Mouse (Mus musculus): ENCODE measurements around the gene Cldn7.

Cldn7 gene

DNA sequence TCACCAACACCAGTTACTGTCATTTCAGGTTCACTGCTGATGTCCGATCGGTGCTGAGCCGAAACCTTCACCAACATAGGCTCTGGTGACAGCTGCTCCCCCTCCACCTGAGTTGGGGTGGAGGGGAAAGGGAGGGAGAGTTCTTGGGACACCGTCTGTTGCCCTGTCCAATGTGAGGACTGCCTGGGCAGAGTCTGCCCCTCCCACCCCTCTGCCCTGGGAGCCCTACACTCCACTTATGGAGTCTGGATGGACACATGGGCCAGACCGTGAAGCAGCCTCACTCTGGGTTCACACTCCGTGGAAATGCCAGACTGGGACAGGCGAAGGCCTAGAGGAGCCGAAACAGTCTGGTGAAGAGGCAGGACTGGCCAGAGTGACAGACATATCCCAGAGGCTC is 25.4 kb downstream of the Cldn7 start:
- DNase-seq (ENCODE audit: low spot score in 2 of 2), result no peak

GRCm38 (mm10) chr11:69990850-69991691 is 26.5 kb downstream of the Cldn7 start, which contains the start of gene Gabarap:
TSS of gene Gabarap (plus strand) at chr11:69991143.
- peak; percentile 95 to 97 for DNase-seq (ENCODE audit: low spot score in 2 of 2)

DNA sequence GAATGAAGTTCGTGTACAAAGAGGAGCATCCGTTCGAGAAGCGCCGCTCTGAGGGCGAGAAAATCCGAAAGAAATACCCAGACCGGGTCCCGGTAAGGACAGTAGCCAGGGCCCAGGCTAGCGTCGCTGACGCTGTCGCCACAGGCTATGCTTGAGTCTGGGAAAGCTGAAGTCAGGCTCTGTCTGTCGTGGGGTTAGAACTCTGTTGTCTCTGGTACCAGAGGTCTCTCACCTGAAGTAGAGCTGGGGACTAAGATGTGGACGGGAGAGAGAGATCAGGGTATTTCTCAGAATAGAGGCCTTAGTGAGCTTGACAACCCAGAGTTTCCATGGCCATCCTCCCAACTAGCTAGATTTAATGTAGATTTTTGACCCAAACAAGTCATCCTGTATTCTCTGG is 27.1 kb downstream of the Cldn7 start:
- no peak for DNase-seq (ENCODE audit: low spot score in 2 of 2)

GRCm38 (mm10) chr11:69992396-69992795 is 27.8 kb downstream of the Cldn7 start:
- no peak for DNase-seq (ENCODE audit: low spot score in 2 of 2)

DNA sequence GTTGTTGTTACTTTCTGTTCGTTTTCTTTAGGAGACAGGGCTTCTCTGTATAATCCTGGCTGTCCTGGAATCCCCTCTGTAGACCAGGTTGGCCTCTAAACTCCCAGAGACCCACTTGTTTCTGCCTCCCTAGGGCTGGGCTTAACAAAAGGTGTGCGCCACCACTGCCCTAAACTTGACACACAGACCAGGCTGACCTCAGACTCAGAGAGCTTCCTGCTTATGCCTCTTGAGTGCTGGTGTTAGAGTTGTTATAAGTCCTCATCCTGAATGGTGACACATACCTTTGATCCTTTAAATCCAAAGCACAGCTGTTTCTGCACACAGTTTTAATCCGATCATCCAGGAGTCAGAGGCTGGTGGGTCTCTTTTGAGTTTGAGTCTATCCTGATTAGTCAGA is 28.4 kb downstream of the Cldn7 start:
- DNase-seq (ENCODE audit: low spot score in 2 of 2), result no peak

DNA sequence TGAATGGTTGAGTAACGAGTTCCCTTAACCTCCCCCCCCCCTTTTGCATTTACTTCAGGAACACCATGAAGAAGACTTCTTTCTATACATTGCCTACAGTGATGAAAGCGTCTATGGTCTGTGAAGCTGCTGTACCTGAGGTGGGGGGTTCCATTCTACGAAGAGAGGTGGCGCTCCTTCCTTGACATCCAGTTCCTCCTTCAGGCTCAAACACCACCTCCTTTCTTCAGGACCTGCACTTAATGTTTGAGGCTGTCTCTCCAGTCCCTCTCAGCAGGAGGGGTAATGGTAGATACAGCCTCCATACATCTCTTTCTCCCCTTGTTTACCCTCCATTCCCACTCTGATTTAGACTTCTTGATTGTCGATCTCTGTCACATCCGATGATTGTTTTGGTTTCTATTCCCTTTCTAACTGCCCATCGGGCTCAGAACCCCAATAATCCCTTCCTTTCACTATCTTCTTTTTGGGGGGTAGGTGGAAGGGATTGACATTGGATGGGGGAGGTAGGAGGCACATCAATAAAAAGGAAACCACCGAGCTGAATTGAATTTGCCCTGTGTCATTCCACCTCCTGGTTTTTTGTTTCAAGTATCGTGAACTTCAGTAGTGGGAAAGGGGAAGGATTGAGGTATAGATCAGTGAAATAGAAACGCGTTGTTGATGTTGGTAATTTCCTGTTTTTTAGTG is 30.0 kb downstream of the Cldn7 start:
- DNase-seq (ENCODE audit: low spot score in 2 of 2), result no peak

DNA sequence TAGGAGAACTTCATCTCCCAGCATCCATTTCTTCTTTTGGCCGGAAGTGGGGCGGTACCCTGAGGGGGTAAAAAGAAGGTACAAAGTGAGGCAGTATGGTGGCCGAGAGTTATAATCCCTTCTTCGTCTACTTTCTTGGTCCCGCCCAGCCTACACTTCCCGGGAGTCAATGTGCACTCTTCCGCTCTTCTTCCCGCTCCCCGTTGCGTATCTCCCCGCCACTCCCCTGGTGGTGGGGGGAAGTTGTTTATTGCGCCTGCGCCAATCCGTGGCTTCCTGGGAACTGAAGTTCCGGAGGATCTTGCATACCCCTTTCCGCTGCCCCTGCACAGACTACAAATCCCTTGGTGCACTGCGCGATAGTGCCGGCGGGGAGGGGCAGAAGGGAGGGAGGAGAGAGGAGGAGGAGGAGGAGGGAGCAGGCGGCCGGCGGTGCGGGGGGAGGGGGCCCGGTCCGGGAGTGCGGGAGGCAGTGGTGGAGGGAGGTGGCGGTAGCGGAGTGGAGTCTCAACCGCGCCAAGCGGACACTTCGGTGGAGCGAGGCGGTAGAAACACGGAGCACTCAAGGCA is 30.9 kb downstream of the Cldn7 start, which contains the start of gene Phf23:
Gene Phf23, plus strand, starts transcription at position 387 of the 570 bp plus-strand sequence.
- DNase-seq (ENCODE audit: low spot score in 2 of 2), result peak; percentile 99

GRCm38 (mm10) chr11:69996161-69997061 is 31.8 kb downstream of the Cldn7 start:
- peak; percentile 71 to 74 for DNase-seq (ENCODE audit: low spot score in 2 of 2)

- peak; percentile 92 to 93 for DNase-seq (ENCODE audit: low spot score in 2 of 2)
Observed at GRCm38 (mm10) chr11:69997070-69997509, 32.5 kb downstream of the Cldn7 start.

GRCm38 (mm10) chr11:69998567-69999491 is 34.2 kb downstream of the Cldn7 start:
- DNase-seq (ENCODE audit: low spot score in 2 of 2), result no peak

DNA sequence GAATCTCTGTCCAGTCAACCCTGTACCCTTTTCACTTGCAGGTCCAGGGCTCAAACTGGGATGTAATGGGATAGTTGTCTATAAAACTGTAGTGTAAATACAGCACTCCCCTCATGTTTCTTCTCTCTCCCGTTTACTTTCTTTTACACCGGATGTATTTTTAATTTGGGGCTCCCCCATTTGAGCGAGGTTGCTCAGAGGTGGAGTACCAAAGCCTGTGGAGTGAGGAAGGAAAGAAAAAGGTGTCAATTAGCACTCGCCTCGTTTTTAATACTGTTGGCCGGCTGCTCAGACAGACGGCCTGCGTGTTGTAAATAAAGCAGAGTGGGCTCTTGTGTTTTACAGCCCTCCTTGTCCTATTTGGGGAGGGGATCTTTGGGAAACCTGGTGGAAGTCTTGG is 35.1 kb downstream of the Cldn7 start:
- no peak for DNase-seq (ENCODE audit: low spot score in 2 of 2)

- DNase-seq (ENCODE audit: low spot score in 2 of 2), result peak; percentile 91 to 94
Observed at GRCm38 (mm10) chr11:70000396-70000898, 35.9 kb downstream of the Cldn7 start, which contains the start of gene Dvl2. TSS of gene Dvl2 (plus strand) at chr11:70000595.

GRCm38 (mm10) chr11:70001159-70001558 is 36.6 kb downstream of the Cldn7 start:
- DNase-seq (ENCODE audit: low spot score in 2 of 2), result no peak

GRCm38 (mm10) chr11:70001865-70002264 is 37.3 kb downstream of the Cldn7 start:
- DNase-seq (ENCODE audit: low spot score in 2 of 2), result peak in 1 of 2 experiments; percentile 45

DNA sequence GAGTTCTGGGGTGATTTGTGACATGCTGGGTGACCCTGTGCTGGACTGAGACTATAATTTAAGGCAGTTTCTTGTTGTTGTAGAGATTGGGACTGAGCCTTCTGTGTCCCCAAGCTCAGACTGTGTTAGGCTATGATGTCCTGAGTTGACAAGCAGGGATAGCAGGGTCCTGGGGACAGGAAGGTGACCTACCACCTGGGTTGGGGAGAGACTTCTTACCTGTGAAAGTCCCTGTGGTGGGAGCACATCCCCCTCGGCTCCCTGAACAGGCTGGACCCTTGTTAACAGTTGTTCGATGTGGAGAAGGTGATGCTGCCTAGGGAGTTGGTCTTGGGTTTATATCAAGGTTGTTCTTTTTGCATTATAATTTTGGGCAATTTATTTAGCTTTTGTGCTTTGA is 37.9 kb downstream of the Cldn7 start:
- no peak for DNase-seq (ENCODE audit: low spot score in 2 of 2)

GRCm38 (mm10) chr11:70005521-70005920 is 40.9 kb downstream of the Cldn7 start:
- DNase-seq (ENCODE audit: low spot score in 2 of 2), result peak; percentile 41 to 52

DNA sequence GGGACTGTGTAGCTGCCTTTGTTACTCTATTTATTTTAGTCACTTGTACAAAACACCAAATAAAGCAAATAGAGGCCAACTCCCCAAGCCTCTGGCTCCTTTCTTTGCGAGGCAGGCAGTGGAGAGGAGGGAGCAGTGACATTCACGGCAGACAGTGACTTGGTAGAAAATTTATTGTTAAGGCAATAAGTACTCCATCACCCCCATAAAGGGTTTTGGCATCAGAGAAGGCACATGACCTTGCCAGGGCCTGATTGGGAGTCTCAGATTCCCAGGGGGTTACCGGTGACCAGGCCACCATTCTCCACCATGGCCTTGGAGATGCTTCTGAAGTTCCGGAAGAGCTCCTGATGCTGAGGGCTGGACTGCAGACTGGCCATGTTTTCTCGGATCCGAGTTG is 45.5 kb downstream of the Cldn7 start:
- DNase-seq (ENCODE audit: low spot score in 2 of 2), result no peak

- no peak for DNase-seq (ENCODE audit: low spot score in 2 of 2)
Observed at GRCm38 (mm10) chr11:70010548-70010947, 46.0 kb downstream of the Cldn7 start.

DNA sequence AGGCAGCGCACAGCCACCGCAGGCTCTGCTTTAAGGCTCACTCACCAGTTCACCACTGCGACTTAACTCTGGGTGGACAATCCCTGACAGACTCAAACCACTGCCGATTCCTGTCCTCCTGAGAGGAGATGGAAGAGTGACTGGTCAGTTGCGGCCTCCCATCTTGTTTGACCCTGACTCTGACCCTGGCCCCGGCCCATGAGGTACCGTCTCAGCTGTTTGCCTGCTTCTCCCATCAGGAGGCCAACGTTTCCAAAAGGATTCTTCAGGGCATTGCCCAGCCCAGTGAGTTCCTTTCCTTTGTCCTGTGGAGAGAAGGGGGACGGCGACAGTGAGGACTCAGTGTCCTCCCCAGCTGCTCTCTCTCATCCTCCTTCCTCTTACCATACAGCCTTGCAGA is 46.4 kb downstream of the Cldn7 start:
- DNase-seq (ENCODE audit: low spot score in 2 of 2), result no peak

DNA sequence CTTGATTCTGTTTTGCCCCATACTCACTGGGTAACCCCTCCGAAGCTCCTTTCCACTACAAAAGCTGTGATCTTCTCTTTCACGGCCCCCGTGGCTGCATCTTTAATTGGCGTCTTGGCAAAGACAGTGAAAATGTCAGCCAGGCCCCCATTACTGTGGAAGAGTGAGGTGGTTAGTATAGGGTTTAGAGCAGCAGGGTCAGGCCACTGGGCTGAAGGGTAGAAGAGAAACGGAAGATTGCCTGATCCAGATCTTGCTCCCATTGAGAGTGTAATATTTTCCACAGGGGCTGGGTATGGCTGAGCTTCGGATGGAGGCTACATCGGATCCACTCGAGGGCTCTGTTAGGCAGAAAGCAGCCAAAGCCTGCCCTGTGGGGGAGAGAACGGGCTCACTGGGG is 48.4 kb downstream of the Cldn7 start:
- DNase-seq (ENCODE audit: low spot score in 2 of 2), result no peak

All from spleen, postnatal 36 days (tissue).